Mouse (Mus musculus) neural tube, embryonic 11.5 days (tissue): ENCODE measurements around the gene Mug2. TPM values are rescaled to one million over a fixed set of nuclear protein-coding genes. Genes with fewer than 3 reads are reported as not detected.
"Not testable (repeated sequence)": the region's sequence is repeated elsewhere in the genome, so short reads cannot be mapped to it uniquely, and the experiment has no call there.

Experiments
- ATAC-seq: fragments of 200-750 bp; cut with Nextera tagmentation; 2 replicates; pipeline ENCODE4 v1.8.0; 2017; ENCODE audit warnings: moderate number of reproducible peaks, mild to moderate bottlenecking, moderate TSS enrichment, moderate library complexity; ENCODE audit not compliant: insufficient read depth, low FRiP score, low TSS enrichment
- DNase-seq: peaks from one replicate; pipeline ENCODE4 v3.0.0-alpha.2; 2015; ENCODE audit warnings: low spot score
- H3K27ac ChIP-seq: fragments of 300-500 bp; sonication (generic); 2 replicates; pipeline ENCODE4 v1.5.1; 2014; ENCODE audit warnings: low read depth, mild to moderate bottlenecking, low read length
- H3K27me3 ChIP-seq: fragments of 300-500 bp; sonication (generic); 2 replicates; pipeline ENCODE4 v1.6.1; 2014; ENCODE audit warnings: mild to moderate bottlenecking, low read length, mixed read lengths; ENCODE audit not compliant: control insufficient read depth, insufficient read depth
- H3K36me3 ChIP-seq: fragments of 300-500 bp; sonication (generic); 2 replicates; pipeline ENCODE4 v1.6.1; 2014; ENCODE audit warnings: mild to moderate bottlenecking, low read length, moderate library complexity, mixed read lengths; ENCODE audit not compliant: control insufficient read depth, insufficient read depth
- H3K4me1 ChIP-seq: fragments of 300-500 bp; sonication (generic); 2 replicates; pipeline ENCODE4 v1.6.1; 2014; ENCODE audit warnings: low read length, mixed read lengths; ENCODE audit not compliant: control insufficient read depth, insufficient read depth
- H3K4me2 ChIP-seq: fragments of 300-500 bp; sonication (generic); 2 replicates; pipeline ENCODE4 v1.6.1; 2014; ENCODE audit warnings: low read depth, mild to moderate bottlenecking, moderate library complexity
- H3K4me3 ChIP-seq: fragments of 300-500 bp; sonication (generic); 2 replicates; pipeline ENCODE4 v1.5.1; 2014; ENCODE audit warnings: low read depth, low read length
- H3K9ac ChIP-seq: fragments of 300-500 bp; sonication (generic); 2 replicates; pipeline ENCODE4 v1.6.1; 2014; ENCODE audit warnings: mild to moderate bottlenecking, low read length
- H3K9me3 ChIP-seq: fragments of 300-500 bp; sonication (generic); 2 replicates; pipeline ENCODE4 v1.6.1; 2016; ENCODE audit warnings: low read length; ENCODE audit not compliant: control insufficient read depth
- WGBS: fragments of 180-500 bp; shearing (Covaris S2); extraction: QIAGEN DNeasy Blood & Tissue Kit; methylation state at CpG from one replicate; pipeline ENCODE4 v1.1.7; 2014; 5-methylcytosine and 5-hydroxymethylcytosine counted together
- polyA plus RNA-seq: library from polyadenylated mRNA; unstranded; fragments of >200 nt; fragmentation: Nextera tagmentation; extraction: Ambion mirVana; gene quantifications from 2 replicates; pipeline ENCODE4 v1.2.1, GENCODE M21; 2014

The Mug2 gene
- not detected in 2 replicates for polyA plus RNA-seq

- not testable (repeated sequence) for H3K4me3 ChIP-seq, H3K9me3 ChIP-seq, H3K27me3 ChIP-seq, H3K27ac ChIP-seq, H3K4me2 ChIP-seq, ATAC-seq, H3K9ac ChIP-seq, DNase-seq, H3K36me3 ChIP-seq, H3K4me1 ChIP-seq
- no CpG with 5 or more reads among the region's 3 CpGs for WGBS
Observed at GRCm38 (mm10) chr6:122006461-122006860, at the start of gene Mug2. Gene Mug2, plus strand, starts transcription at chr6:122006761.

- H3K27ac ChIP-seq, H3K36me3 ChIP-seq, H3K9me3 ChIP-seq, H3K4me2 ChIP-seq, ATAC-seq, H3K27me3 ChIP-seq, H3K4me1 ChIP-seq, H3K4me3 ChIP-seq, H3K9ac ChIP-seq, DNase-seq: not testable (repeated sequence)
- WGBS, result 89% methylated on average over 16 of the region's 16 CpGs
Observed at GRCm38 (mm10) chr6:121957803-121958349, 48.7 kb upstream of the Mug2 start.

- Histone ChIP-seq H3K9ac (no peak overlapping the region), H3K4me3 (no peak overlapping the region), H3K27me3 (no peaks in the 10 kb centered on the region), H3K4me1 (no peaks in the 10 kb centered on the region), H3K36me3 (no peaks in the 10 kb centered on the region), H3K9me3 (no peaks in the 10 kb centered on the region), H3K4me2 (no peak overlapping the region), H3K27ac (no peak overlapping the region)
- DNase-seq (no peak), ATAC-seq (no peak)
- 84% methylated on average over 7 of the region's 7 CpGs for WGBS
Observed at GRCm38 (mm10) chr6:121975701-121976100, 30.9 kb upstream of the Mug2 start.

GRCm38 (mm10) chr6:122100904-122101303, 94.3 kb downstream of the Mug2 start:
- Histone ChIP-seq H3K9ac (no peak overlapping the region), H3K9me3 (no peaks in the 10 kb centered on the region; the same call in 1 of the 2 replicates), H3K4me1 (no peaks in the 10 kb centered on the region), H3K4me2 (no peak overlapping the region), H3K27me3 (no peaks in the 10 kb centered on the region), H3K4me3 (no peak overlapping the region), H3K27ac (no peak overlapping the region), H3K36me3 (no peaks in the 10 kb centered on the region)
- ATAC-seq (no peak), DNase-seq (no peak)
- WGBS, result 85% methylated on average over 4 of the region's 4 CpGs

GRCm38 (mm10) chr6:122101671-122102070, 95.1 kb downstream of the Mug2 start:
- H3K9ac ChIP-seq, result no peak overlapping the region
- DNase-seq, result no peak
- H3K4me2 ChIP-seq, result no peak overlapping the region
- no peak for ATAC-seq
- H3K27me3 ChIP-seq, result no peaks in the 10 kb centered on the region
- no peaks in the 10 kb centered on the region for H3K36me3 ChIP-seq
- H3K9me3 ChIP-seq, result no peaks in the 10 kb centered on the region; the same call in 1 of the 2 replicates
- 71% methylated on average over 1 of the region's 1 CpGs for WGBS
- no peak overlapping the region for H3K4me3 ChIP-seq
- H3K27ac ChIP-seq, result no peak overlapping the region
- no peaks in the 10 kb centered on the region for H3K4me1 ChIP-seq

- Histone ChIP-seq H3K9me3 (peaks cover 3% of the 10 kb centered on the region; the same call in 1 of the 2 replicates), H3K4me2 (no peak overlapping the region), H3K4me1 (no peaks in the 10 kb centered on the region), H3K9ac (no peak overlapping the region), H3K27ac (no peak overlapping the region), H3K4me3 (no peak overlapping the region), H3K27me3 (no peaks in the 10 kb centered on the region), H3K36me3 (no peaks in the 10 kb centered on the region)
- 93% methylated on average over 22 of the region's 24 CpGs for WGBS
- ATAC-seq (no peak), DNase-seq (no peak)
Observed at GRCm38 (mm10) chr6:122116963-122117362, 110.4 kb downstream of the Mug2 start.

GRCm38 (mm10) chr6:122129521-122129920, 123.0 kb downstream of the Mug2 start:
- no peak for DNase-seq
- H3K9me3 ChIP-seq, result no peaks in the 10 kb centered on the region
- no peak overlapping the region for H3K9ac ChIP-seq
- no peaks in the 10 kb centered on the region for H3K4me1 ChIP-seq
- WGBS, result 66% methylated on average over 2 of the region's 2 CpGs
- no peak for ATAC-seq
- no peak overlapping the region for H3K27ac ChIP-seq
- no peak overlapping the region for H3K4me2 ChIP-seq
- no peaks in the 10 kb centered on the region for H3K36me3 ChIP-seq
- no peak overlapping the region for H3K4me3 ChIP-seq
- H3K27me3 ChIP-seq, result no peaks in the 10 kb centered on the region

Other genes with a start within 250 kb of the Mug2 start
- gene Mug1, start 168.2 kb upstream of the Mug2 start, polyA plus RNA-seq, result not detected in 2 replicates